Mouse (Mus musculus) erythroblast, embryonic 14.5 days (primary cell): ENCODE measurements around the gene Tfb2m. TPM values are rescaled to one million over a fixed set of nuclear protein-coding genes. Genes with fewer than 3 reads are reported as not detected.
"Not testable (repeated sequence)": the region's sequence is repeated elsewhere in the genome, so short reads cannot be mapped to it uniquely, and the experiment has no call there.

Experiments used
- H3K27me3 ChIP-seq: 2 replicates; pipeline ENCODE4 v1.6.1; 2012; ENCODE audit warnings: inconsistent platforms; ENCODE audit not compliant: control insufficient read depth
- H3K36me3 ChIP-seq: 2 replicates; pipeline ENCODE4 v1.6.1; 2012; ENCODE audit warnings: mild to moderate bottlenecking, inconsistent platforms; ENCODE audit not compliant: control insufficient read depth
- H3K4me1 ChIP-seq: 2 replicates; pipeline ENCODE4 v1.6.1; 2012; ENCODE audit warnings: inconsistent platforms; ENCODE audit not compliant: control insufficient read depth
- H3K4me3 ChIP-seq: replicated peaks from 2 replicates; pipeline ENCODE3; 2012; ENCODE audit warnings: moderate library complexity, mild to moderate bottlenecking, inconsistent platforms
- H3K9me3 ChIP-seq: 2 replicates; pipeline ENCODE4 v1.6.1; 2012; ENCODE audit warnings: low read length, inconsistent platforms, mixed read lengths; ENCODE audit not compliant: control insufficient read depth
- GATA1 ChIP-seq: IDR thresholded peaks from 2 replicates; pipeline ENCODE4 v1.6.1; 2012; ENCODE audit warnings: low read length, inconsistent platforms, mixed read lengths
- TAL1 ChIP-seq: IDR thresholded peaks from 3 replicates; pipeline ENCODE4 v1.6.1; 2012; ENCODE audit warnings: low read length, inconsistent platforms, mixed read lengths
- polyA plus RNA-seq: library from polyadenylated mRNA; stranded (reverse); fragments of >175 nt; gene quantifications from 2 replicates; pipeline ENCODE4 v1.2.3, GENCODE M21; 2012

Gene Tfb2m
- polyA plus RNA-seq = 0.23 and 0.32 TPM in 2 replicates

DNA sequence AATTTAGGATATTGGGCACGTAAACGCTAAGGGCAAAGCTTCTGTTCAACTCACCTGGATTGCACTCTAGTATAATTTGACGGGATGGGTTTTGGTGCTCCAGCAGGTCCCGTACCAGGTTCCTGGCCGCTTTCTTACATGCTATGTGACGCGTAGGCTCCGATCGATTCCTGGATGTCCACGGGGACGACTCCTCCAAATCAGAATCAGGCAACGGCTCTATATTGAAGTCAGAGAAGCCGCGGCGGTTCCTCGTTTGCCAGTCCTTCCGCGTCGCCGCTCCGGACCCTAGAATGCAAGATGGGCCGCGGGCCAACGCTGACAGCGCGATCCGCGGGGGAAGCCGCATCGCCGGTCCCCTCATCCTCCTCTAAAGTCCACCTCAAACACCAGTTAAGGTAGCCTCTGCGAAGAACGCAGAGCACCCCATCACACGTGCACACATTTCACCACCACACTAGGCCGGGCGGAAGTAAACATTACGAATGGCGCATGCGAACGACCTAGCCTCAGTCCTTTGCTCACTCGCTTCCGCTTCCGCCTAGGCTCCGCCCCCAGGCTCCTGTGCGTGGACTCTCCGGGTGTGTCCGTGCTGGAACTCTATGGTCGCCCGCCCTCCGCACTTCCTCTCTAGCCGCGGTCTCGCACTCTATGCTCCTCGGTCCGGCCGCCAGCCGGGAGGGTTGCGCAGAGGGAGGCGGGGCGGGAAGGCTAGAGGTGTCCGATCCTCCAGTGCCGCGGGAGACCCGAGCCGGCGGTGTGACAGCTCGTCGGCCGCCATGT, at the start of gene Tfb2m, which contains the start of gene Cnst:
Gene Tfb2m, minus strand, starts transcription at position 500 of the 783 bp plus-strand sequence.
Gene Cnst, plus strand, starts transcription at position 603 of the 783 bp plus-strand sequence.
- Histone ChIP-seq H3K4me3 (peak within 1 kb of the TSS; percentile 98), H3K36me3 (peaks cover 51% of the 10 kb centered on the region), H3K4me1 (peaks cover 56% of the 10 kb centered on the region)
- not testable (repeated sequence) for H3K27me3 ChIP-seq, H3K9me3 ChIP-seq

DNA sequence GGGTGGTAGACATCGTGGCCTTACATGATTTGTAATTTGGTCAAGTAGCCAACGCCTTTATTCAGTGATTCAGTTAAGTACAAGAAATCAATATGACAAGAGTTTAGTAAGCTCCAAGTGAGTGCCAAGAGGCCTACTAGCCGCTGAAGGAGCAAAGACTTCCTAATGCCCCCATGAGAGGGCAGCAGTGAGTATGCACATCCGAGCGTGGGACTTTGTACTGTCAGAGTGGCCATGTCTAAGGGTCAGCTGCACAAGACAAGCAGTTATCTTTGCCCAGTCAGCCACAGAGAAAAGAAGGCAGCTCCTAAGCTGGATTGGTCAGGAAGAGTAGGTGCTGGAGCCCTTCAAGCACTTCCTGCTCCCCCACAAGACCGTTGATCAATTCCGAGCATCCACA, 46.9 kb upstream of the Tfb2m start:
- TF ChIP-seq GATA1 (no peak), TAL1 (no peak)
- Histone ChIP-seq H3K27me3 (no peaks in the 10 kb centered on the region), H3K9me3 (no peaks in the 10 kb centered on the region), H3K4me1 (no peaks in the 10 kb centered on the region; the same call in 1 of the 2 replicates), H3K4me3 (no peak overlapping the region), H3K36me3 (peaks cover 39% of the 10 kb centered on the region)

GRCm38 (mm10) chr1:179592143-179592542, 46.1 kb upstream of the Tfb2m start:
- H3K4me3 ChIP-seq = no peak overlapping the region
- H3K4me1 ChIP-seq = no peaks in the 10 kb centered on the region; the same call in 1 of the 2 replicates
- H3K27me3 ChIP-seq = no peaks in the 10 kb centered on the region
- TF ChIP-seq GATA1 = no peak
- no peak for TF ChIP-seq TAL1
- no peaks in the 10 kb centered on the region for H3K9me3 ChIP-seq
- H3K36me3 ChIP-seq = peaks cover 38% of the 10 kb centered on the region

DNA sequence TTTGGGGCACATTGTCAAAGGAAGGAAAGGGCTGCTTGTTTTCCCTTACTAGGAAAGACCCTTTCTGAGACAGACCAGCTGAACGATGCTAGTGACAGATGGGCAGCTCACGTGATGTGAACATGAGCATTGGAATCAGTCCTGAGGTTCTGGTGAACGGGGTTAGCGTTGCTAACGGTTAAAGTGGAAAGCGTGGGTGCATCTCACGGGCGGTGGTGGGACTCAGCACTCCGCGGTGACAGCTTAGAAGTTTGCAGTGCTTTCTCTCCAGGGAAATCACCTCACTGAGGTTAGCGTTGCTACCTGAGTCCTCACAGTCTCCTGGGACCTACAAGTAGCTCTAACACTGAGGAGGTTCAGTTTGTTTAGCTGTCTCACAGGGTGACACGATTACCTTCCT, 45.6 kb upstream of the Tfb2m start:
- Histone ChIP-seq H3K4me3 (no peak overlapping the region), H3K4me1 (no peaks in the 10 kb centered on the region; the same call in 1 of the 2 replicates), H3K9me3 (no peaks in the 10 kb centered on the region), H3K36me3 (peaks cover 34% of the 10 kb centered on the region), H3K27me3 (no peaks in the 10 kb centered on the region)
- TF ChIP-seq GATA1 (no peak), TAL1 (no peak)

GRCm38 (mm10) chr1:179588230-179588629, 42.2 kb upstream of the Tfb2m start:
- TF ChIP-seq GATA1 = no peak
- TF ChIP-seq TAL1 = no peak
- peaks cover 10% of the 10 kb centered on the region for H3K4me1 ChIP-seq

GRCm38 (mm10) chr1:179586430-179587095, 40.5 kb upstream of the Tfb2m start:
- H3K4me1 ChIP-seq = peaks cover 24% of the 10 kb centered on the region
- peaks cover 17% of the 10 kb centered on the region for H3K36me3 ChIP-seq
- no peaks in the 10 kb centered on the region for H3K27me3 ChIP-seq
- H3K4me3 ChIP-seq = no peak overlapping the region
- no peaks in the 10 kb centered on the region for H3K9me3 ChIP-seq
- TF ChIP-seq GATA1 = no peak
- TF ChIP-seq TAL1 = no peak

More at GRCm38 (mm10) chr1:179588230-179588629, 42.2 kb upstream of the Tfb2m start:
- H3K27me3 ChIP-seq = no peaks in the 10 kb centered on the region
- H3K36me3 ChIP-seq = peaks cover 21% of the 10 kb centered on the region
- H3K4me3 ChIP-seq = no peak overlapping the region
- H3K9me3 ChIP-seq = no peaks in the 10 kb centered on the region

DNA sequence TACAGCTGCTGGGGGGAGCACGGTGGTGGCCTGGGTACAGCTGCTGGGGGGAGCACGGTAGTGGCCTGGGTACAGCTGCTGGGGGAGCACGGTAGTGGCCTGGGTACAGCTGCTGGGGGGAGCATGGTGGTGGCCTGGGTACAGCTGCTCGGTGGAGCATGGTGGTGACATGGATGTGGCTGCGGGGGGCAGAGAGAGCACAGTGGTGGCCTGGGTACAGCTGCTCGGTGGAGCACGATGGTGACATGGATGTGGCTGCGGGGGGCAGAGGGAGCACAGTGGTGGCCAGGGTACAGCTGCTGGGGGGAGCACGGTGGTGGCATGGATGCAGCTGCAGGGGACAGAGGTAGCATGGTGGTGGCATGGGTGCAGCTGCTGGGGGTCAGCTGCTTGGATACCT, 39.6 kb upstream of the Tfb2m start:
- H3K4me1 ChIP-seq = peaks cover 28% of the 10 kb centered on the region
- no peak overlapping the region for H3K4me3 ChIP-seq
- no peak for TF ChIP-seq GATA1
- no peak for TF ChIP-seq TAL1
- H3K36me3 ChIP-seq = peaks cover 27% of the 10 kb centered on the region
- H3K9me3 ChIP-seq = no peaks in the 10 kb centered on the region
- H3K27me3 ChIP-seq = no peaks in the 10 kb centered on the region

GRCm38 (mm10) chr1:179584220-179584619, 38.2 kb upstream of the Tfb2m start:
- Histone ChIP-seq H3K36me3 (peaks cover 41% of the 10 kb centered on the region), H3K27me3 (no peaks in the 10 kb centered on the region), H3K4me1 (peaks cover 42% of the 10 kb centered on the region), H3K9me3 (no peaks in the 10 kb centered on the region), H3K4me3 (no peak overlapping the region)
- no peak for TF ChIP-seq GATA1
- no peak for TF ChIP-seq TAL1

DNA sequence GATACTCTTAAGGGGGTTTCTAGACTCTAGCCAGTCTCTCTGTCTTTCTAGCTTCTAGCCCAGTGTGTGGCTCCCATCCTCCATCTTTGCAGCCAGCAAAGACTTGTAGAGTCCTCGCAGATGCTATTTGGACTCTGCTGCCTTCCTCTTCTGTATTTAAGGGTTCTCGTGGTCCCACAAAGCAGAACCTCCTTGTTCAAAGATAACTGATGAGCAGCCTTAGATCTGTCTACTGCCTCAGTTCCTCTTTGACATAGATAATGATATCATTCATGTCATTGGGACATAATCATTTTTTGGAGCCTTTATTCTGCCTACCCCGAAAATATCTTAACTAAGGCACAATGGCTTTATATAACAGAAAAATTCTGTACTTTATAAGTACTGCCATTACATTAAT, 37.0 kb upstream of the Tfb2m start:
- peaks cover 48% of the 10 kb centered on the region for H3K36me3 ChIP-seq
- no peak for TF ChIP-seq TAL1
- no peak for TF ChIP-seq GATA1
- peaks cover 53% of the 10 kb centered on the region for H3K4me1 ChIP-seq
- no peaks in the 10 kb centered on the region for H3K27me3 ChIP-seq
- H3K4me3 ChIP-seq = no peak overlapping the region
- H3K9me3 ChIP-seq = no peaks in the 10 kb centered on the region
